Mouse (Mus musculus): Measurements from ENCODE around the gene Fam124a. TPM values are rescaled to one million over a fixed set of nuclear protein-coding genes. Genes with fewer than 3 reads are reported as not detected.
"Not testable (repeated sequence)": the region's sequence is repeated elsewhere in the genome, so short reads cannot be mapped to it uniquely, and the experiment has no call there.

Gene Fam124a
- polyA plus RNA-seq, 1 experiment, result 0.06 TPM

GRCm38 (mm10) chr14:62555840-62556810, 588 bp downstream of the Fam124a start:
- H3K4me3 ChIP-seq, result no peak overlapping the region
- peaks cover 26% of the 10 kb centered on the region for H3K27me3 ChIP-seq (ENCODE audit: control insufficient read depth, insufficient read depth, insufficient read length)
- TF ChIP-seq REST (IDR thresholded peaks at IDR 0.05; ENCODE audit: insufficient read depth, insufficient read length), result no peak
- H3K4me2 ChIP-seq (ENCODE audit: low read depth), result peak overlapping the region; percentile 71
- no peaks in the 10 kb centered on the region for H3K36me3 ChIP-seq (ENCODE audit: control insufficient read depth, insufficient read depth)
- H3ac ChIP-seq (ENCODE audit: control insufficient read depth, insufficient read length), result peak overlapping the region; percentile 12
- no peaks in the 10 kb centered on the region for H3K79me2 ChIP-seq (ENCODE audit: control insufficient read depth, insufficient read depth)

GRCm38 (mm10) chr14:62557111-62557510, 1.6 kb downstream of the Fam124a start:
- TF ChIP-seq POLR2AphosphoS2 (IDR thresholded peaks at IDR 0.05; ENCODE audit: insufficient read length, low read depth) (no peak), TCF3 (IDR thresholded peaks at IDR 0.05; ENCODE audit: insufficient read length, low read depth) (no peak), USF1 (IDR thresholded peaks at IDR 0.05; ENCODE audit: low read depth) (no peak), POLR2A (IDR thresholded peaks at IDR 0.05; ENCODE audit: insufficient read length, low read depth) (no peak), SRF (IDR thresholded peaks at IDR 0.05; ENCODE audit: control insufficient read depth, insufficient read length, low read depth) (no peak), MAX (IDR thresholded peaks at IDR 0.05; ENCODE audit: low read depth) (no peak), MYOG (IDR thresholded peaks at IDR 0.05; ENCODE audit: control insufficient read depth in 1 of 3, insufficient read depth in 1 of 3, insufficient read length in 2 of 3, low read depth in 2 of 3) (no peak), MYOD1 (IDR thresholded peaks at IDR 0.05; ENCODE audit: control insufficient read depth in 1 of 3, insufficient read length in 2 of 3, low read depth in 2 of 3) (no peak), CEBPB (IDR thresholded peaks at IDR 0.05; ENCODE audit: insufficient read depth, poor library complexity, severe bottlenecking) (no peak), TCF12 (IDR thresholded peaks at IDR 0.05; ENCODE audit: insufficient read depth, poor library complexity, severe bottlenecking) (no peak), E2F4 (IDR thresholded peaks at IDR 0.05; ENCODE audit: insufficient read depth) (no peak), REST (IDR thresholded peaks at IDR 0.05; ENCODE audit: insufficient read depth, insufficient read length) (no peak)
- Histone ChIP-seq H3ac (ENCODE audit: control insufficient read depth, insufficient read length) (no peak overlapping the region), H3K4me3 (no peak overlapping the region), H3K36me3 (ENCODE audit: control insufficient read depth, insufficient read depth) (no peaks in the 10 kb centered on the region), H3K79me2 (ENCODE audit: control insufficient read depth, insufficient read depth) (no peaks in the 10 kb centered on the region), H3K4me2 (ENCODE audit: low read depth) (no peak overlapping the region), H3K27me3 (ENCODE audit: control insufficient read depth, insufficient read depth, insufficient read length) (peaks cover 30% of the 10 kb centered on the region)

DNA sequence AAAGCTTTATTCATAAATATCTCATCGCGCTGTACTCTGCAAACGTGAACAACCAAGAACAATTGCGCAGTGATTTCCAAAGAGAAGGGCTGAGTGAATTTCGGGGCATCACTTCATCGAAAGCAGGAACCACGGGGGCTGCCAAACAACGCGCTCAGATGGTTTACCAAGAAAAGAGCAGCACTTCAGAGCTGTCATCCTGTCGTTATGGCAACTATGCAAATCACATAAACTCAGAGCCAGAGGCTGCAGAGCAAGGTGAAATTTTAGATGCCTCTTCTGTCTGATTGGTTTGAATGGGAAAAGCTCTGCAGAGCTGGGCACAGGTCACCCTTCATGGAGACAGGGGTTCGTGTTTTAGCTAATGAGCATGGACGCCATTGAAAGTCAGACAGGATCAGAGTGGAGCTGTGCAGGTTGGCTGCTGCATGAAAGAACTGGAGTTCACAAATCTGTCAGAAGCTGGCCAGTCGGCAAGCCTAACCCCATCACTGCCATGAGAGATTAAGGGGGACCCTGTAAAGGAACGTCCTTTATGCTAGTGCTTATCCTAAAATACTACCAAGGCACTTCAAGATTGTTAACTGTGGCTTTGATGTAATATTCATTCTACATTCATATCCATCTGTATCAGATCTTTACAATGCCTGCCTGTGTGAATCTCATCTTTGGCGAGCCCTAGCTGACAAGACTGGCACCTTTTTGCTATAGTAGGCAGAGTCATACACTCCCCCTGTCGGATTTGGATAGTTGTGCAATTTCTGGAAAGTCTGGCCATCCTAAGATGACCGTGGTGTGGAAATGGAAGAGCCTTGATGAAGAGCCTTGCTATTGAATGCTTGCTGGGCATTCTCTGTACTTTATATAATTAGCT, 6.6 kb downstream of the Fam124a start:
- Histone ChIP-seq H3K79me2 (ENCODE audit: control insufficient read depth, insufficient read depth) (no peaks in the 10 kb centered on the region), H3ac (ENCODE audit: control insufficient read depth, insufficient read length) (no peak overlapping the region), H3K4me3 (no peak overlapping the region), H3K27me3 (ENCODE audit: control insufficient read depth, insufficient read depth, insufficient read length) (peaks cover 39% of the 10 kb centered on the region), H3K36me3 (ENCODE audit: control insufficient read depth, insufficient read depth) (no peaks in the 10 kb centered on the region), H3K4me2 (ENCODE audit: low read depth) (no peak overlapping the region)
- TF ChIP-seq SRF (IDR thresholded peaks at IDR 0.05; ENCODE audit: control insufficient read depth, insufficient read length, low read depth), result no peak
- TF ChIP-seq TCF3 (IDR thresholded peaks at IDR 0.05; ENCODE audit: insufficient read length, low read depth), result no peak
- no peak for TF ChIP-seq USF1 (IDR thresholded peaks at IDR 0.05; ENCODE audit: low read depth)
- TF ChIP-seq TCF12 (IDR thresholded peaks at IDR 0.05; ENCODE audit: insufficient read depth, poor library complexity, severe bottlenecking), result no peak
- no peak for TF ChIP-seq REST (IDR thresholded peaks at IDR 0.05; ENCODE audit: insufficient read depth, insufficient read length)
- no peak for TF ChIP-seq CEBPB (IDR thresholded peaks at IDR 0.05; ENCODE audit: insufficient read depth, poor library complexity, severe bottlenecking)
- TF ChIP-seq MAX (IDR thresholded peaks at IDR 0.05; ENCODE audit: low read depth), result no peak
- TF ChIP-seq POLR2AphosphoS2 (IDR thresholded peaks at IDR 0.05; ENCODE audit: insufficient read length, low read depth), result no peak
- TF ChIP-seq E2F4 (IDR thresholded peaks at IDR 0.05; ENCODE audit: insufficient read depth), result no peak
- no peak for TF ChIP-seq POLR2A (IDR thresholded peaks at IDR 0.05; ENCODE audit: insufficient read length, low read depth)
- no peak for TF ChIP-seq MYOG (IDR thresholded peaks at IDR 0.05; ENCODE audit: control insufficient read depth in 1 of 3, insufficient read depth in 1 of 3, insufficient read length in 2 of 3, low read depth in 2 of 3)

- TF ChIP-seq MYOG (IDR thresholded peaks at IDR 0.05; ENCODE audit: control insufficient read depth in 1 of 3, insufficient read depth in 1 of 3, insufficient read length in 2 of 3, low read depth in 2 of 3) (no peak), E2F4 (IDR thresholded peaks at IDR 0.05; ENCODE audit: insufficient read depth) (no peak), TCF3 (IDR thresholded peaks at IDR 0.05; ENCODE audit: insufficient read length, low read depth) (no peak)
- no peaks in the 10 kb centered on the region for H3K36me3 ChIP-seq (ENCODE audit: control insufficient read depth, insufficient read depth)
- H3K4me3 ChIP-seq, result no peak overlapping the region
- no peaks in the 10 kb centered on the region for H3K79me2 ChIP-seq (ENCODE audit: control insufficient read depth, insufficient read depth)
- peaks cover 28% of the 10 kb centered on the region for H3K27me3 ChIP-seq (ENCODE audit: control insufficient read depth, insufficient read depth, insufficient read length)
- no peak overlapping the region for H3ac ChIP-seq (ENCODE audit: control insufficient read depth, insufficient read length)
- no peak overlapping the region for H3K4me2 ChIP-seq (ENCODE audit: low read depth)
Measured at GRCm38 (mm10) chr14:62563679-62564078, 8.1 kb downstream of the Fam124a start.

- H3K27me3 ChIP-seq (ENCODE audit: control insufficient read depth, insufficient read depth, insufficient read length), result peaks cover 22% of the 10 kb centered on the region
- not testable (repeated sequence) for H3K79me2 ChIP-seq (ENCODE audit: control insufficient read depth, insufficient read depth); H3K36me3 ChIP-seq (ENCODE audit: control insufficient read depth, insufficient read depth); H3K4me3 ChIP-seq; H3K4me2 ChIP-seq (ENCODE audit: low read depth); H3ac ChIP-seq (ENCODE audit: control insufficient read depth, insufficient read length)
Measured at GRCm38 (mm10) chr14:62566821-62567220, 11.3 kb downstream of the Fam124a start, which contains the start of gene Gm4131. TSS of gene Gm4131 (minus strand) at chr14:62566921.
